Comparison of ENCODE assay signal across 12 mouse cellular contexts in the genomic region with DNA sequence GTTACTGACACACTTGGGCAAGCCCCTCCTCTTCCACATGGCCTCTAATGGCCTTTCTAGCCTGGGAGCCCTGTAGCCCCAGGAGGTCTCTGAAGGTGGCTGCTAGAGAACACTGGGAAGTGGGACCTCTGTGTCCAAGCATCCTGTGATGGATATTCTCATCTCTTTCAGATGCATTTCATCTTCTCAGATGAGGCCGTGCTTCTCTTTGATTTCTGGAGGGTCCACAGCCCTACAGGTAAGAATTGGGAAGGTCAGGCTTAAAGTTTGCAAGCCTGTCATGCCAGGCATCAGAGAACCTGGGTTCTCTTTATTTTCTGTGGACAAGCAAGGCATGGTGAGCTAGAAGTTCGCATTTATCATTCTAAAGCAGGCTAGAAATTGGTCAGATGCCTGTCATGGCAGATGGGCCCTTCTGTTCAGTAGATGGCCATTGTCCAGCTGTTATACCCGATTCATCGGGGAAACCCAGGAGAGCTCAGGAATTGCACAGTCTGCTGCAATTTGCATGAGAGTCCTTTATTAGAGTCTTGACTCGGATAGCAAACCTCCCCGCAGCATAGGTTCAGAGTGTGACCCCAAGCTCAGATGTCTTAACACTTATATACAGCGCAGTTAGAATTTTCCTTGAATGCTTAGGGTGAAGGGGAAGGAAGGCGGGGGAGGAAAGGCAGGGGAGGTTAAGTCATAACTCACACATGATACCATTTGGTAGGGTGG. TPM values are rescaled to one million over a fixed set of nuclear protein-coding genes. Genes with fewer than 3 reads are reported as not detected.
DNase-seq lines count a peak whose midpoint lies in the region; ATAC-seq and TF ChIP-seq lines count a peak whose summit lies in the region.
"Had no signal": no experiment of that assay in that cellular context is flagged by ENCODE, and none has a peak within 500 bp of the region (broad histone marks: within the 10 kb centered on the region; RNA-seq: fewer than 3 reads in every experiment).

No protein-coding gene starts in this region.

- no peak for ATAC-seq in midbrain, postnatal 0 days (ENCODE audit: low FRiP score)
- ATAC-seq in midbrain, embryonic 14.5 days (ENCODE audit: low FRiP score, low TSS enrichment), result no peak
- ATAC-seq in intestine, embryonic 16.5 days, result no peak
- ATAC-seq: liver, embryonic 12.5 days; midbrain, embryonic 16.5 days had no signal

- no peaks in the 10 kb centered on the region for H3K27me3 ChIP-seq in midbrain, postnatal 0 days (ENCODE audit: insufficient read depth, low read length)
- no peaks in the 10 kb centered on the region for H3K27me3 ChIP-seq in midbrain, embryonic 14.5 days (ENCODE audit: control insufficient read depth, insufficient read depth, low read length)
- H3K27me3 ChIP-seq in intestine, embryonic 16.5 days (replicated peaks; ENCODE audit: control insufficient read depth, insufficient read depth, low read length), result no peaks in the 10 kb centered on the region
- H3K27me3 ChIP-seq: liver, embryonic 12.5 days had no signal

- WGBS in midbrain, postnatal 0 days, result 71% methylated on average over 8 of the region's 8 CpGs
- 68% methylated on average over 8 of the region's 8 CpGs for WGBS in midbrain, embryonic 14.5 days
- WGBS in intestine, embryonic 16.5 days, result 61% methylated on average over 8 of the region's 8 CpGs

- H3K27ac ChIP-seq in midbrain, postnatal 0 days (ENCODE audit: low read depth, low read length), result no peak overlapping the region
- no peak overlapping the region for H3K27ac ChIP-seq in midbrain, embryonic 14.5 days (replicated peaks; ENCODE audit: low read depth, low read length)
- H3K27ac ChIP-seq in intestine, embryonic 16.5 days (ENCODE audit: low read length), result no peak overlapping the region
- H3K27ac ChIP-seq: liver, embryonic 12.5 days had no signal

- DNase-seq in cerebellum, adult 18-20 months, result peak; percentile 43 to 60
- no peak for DNase-seq in cerebellum, postnatal 4 days (ENCODE audit: low spot score in 2 of 2)
- peak; percentile 52 for DNase-seq in midbrain, postnatal 0 days (ENCODE audit: low spot score)
- DNase-seq in midbrain, embryonic 14.5 days, result no peak
- peak; percentile 60 for DNase-seq in cerebellum, adult 9-11 months
- DNase-seq in neural tube, embryonic 10.5 days (ENCODE audit: extremely low spot score, low spot score), result peak; percentile 40
- no peak for DNase-seq in retina, postnatal 1 day
- DNase-seq: gastrocnemius, postnatal 25 days; lung, postnatal 36 days had no signal

- no peak for TF ChIP-seq CTCF in midbrain, postnatal 0 days (IDR thresholded peaks at IDR 0.05)

- no peak overlapping the region for H3K4me2 ChIP-seq in midbrain, postnatal 0 days (ENCODE audit: low read depth, low read length, poor library complexity, severe bottlenecking)
- no peak overlapping the region for H3K4me2 ChIP-seq in midbrain, embryonic 14.5 days (ENCODE audit: low read length)
- no peak overlapping the region for H3K4me2 ChIP-seq in intestine, embryonic 16.5 days (ENCODE audit: low read depth, low read length)
- H3K4me2 ChIP-seq: liver, embryonic 12.5 days had no signal

- H3K9ac ChIP-seq in midbrain, postnatal 0 days (replicated peaks; ENCODE audit: low read length, poor library complexity, severe bottlenecking), result no peak overlapping the region; the same call in 1 of the 2 replicates
- H3K9ac ChIP-seq in midbrain, embryonic 14.5 days (replicated peaks; ENCODE audit: low read length), result no peak overlapping the region
- no peak overlapping the region for H3K9ac ChIP-seq in intestine, embryonic 16.5 days (ENCODE audit: low read depth, low read length)
- H3K9ac ChIP-seq: liver, embryonic 12.5 days had no signal

- no peaks in the 10 kb centered on the region for H3K9me3 ChIP-seq in midbrain, postnatal 0 days (ENCODE audit: low read length)
- no peaks in the 10 kb centered on the region for H3K9me3 ChIP-seq in midbrain, embryonic 14.5 days (ENCODE audit: control insufficient read depth, low read length)
- H3K9me3 ChIP-seq in intestine, embryonic 16.5 days (ENCODE audit: control insufficient read depth, low read length), result no peaks in the 10 kb centered on the region
- H3K9me3 ChIP-seq: liver, embryonic 12.5 days had no signal

- peaks cover 5% of the 10 kb centered on the region for H3K4me1 ChIP-seq in midbrain, postnatal 0 days (ENCODE audit: insufficient read depth, low read length)
- 0 out of 2 replicates have a peak, but pooled peaks cover 4% of the 10 kb centered on the region for H3K4me1 ChIP-seq in midbrain, embryonic 14.5 days (ENCODE audit: control insufficient read depth, insufficient read depth, low read length)
- peaks cover 1% of the 10 kb centered on the region for H3K4me1 ChIP-seq in intestine, embryonic 16.5 days (ENCODE audit: control insufficient read depth, insufficient read depth, low read length)

- H3K4me3 ChIP-seq in midbrain, postnatal 0 days (ENCODE audit: low read depth, low read length), result no peak overlapping the region
- no peak overlapping the region for H3K4me3 ChIP-seq in midbrain, embryonic 14.5 days (replicated peaks; ENCODE audit: low read depth, low read length)
- no peak overlapping the region for H3K4me3 ChIP-seq in intestine, embryonic 16.5 days (ENCODE audit: low read length)
- H3K4me3 ChIP-seq: liver, embryonic 12.5 days had no signal

- H3K36me3 ChIP-seq in midbrain, postnatal 0 days (ENCODE audit: insufficient read depth, low read length), result peaks cover 31% of the 10 kb centered on the region
- peaks cover 27% of the 10 kb centered on the region for H3K36me3 ChIP-seq in midbrain, embryonic 14.5 days (ENCODE audit: control insufficient read depth, insufficient read depth, low read length)
- H3K36me3 ChIP-seq in intestine, embryonic 16.5 days (ENCODE audit: control insufficient read depth, insufficient read depth, low read length), result peaks cover 1% of the 10 kb centered on the region; the same call in 1 of the 2 replicates

RNA-seq across cellular contexts. Expression of gene Slc31a2, which starts 30.3 kb away (rescaled TPM):
- 18.0 and 23.8 TPM in 2 replicates for total RNA-seq in midbrain, postnatal 0 days (2014; rRNA removed)
- polyA plus RNA-seq in midbrain, postnatal 0 days (2015; fragmentation: Nextera tagmentation; extraction: Ambion mirVana), result 12.0 and 13.2 TPM in 2 replicates
- polyA plus RNA-seq in midbrain, embryonic 14.5 days (2014; fragmentation: Nextera tagmentation; extraction: Ambion mirVana), result 9.2 and 10.2 TPM in 2 replicates
- 20.4 and 21.2 TPM in 2 replicates for polyA plus RNA-seq in intestine, embryonic 16.5 days (2015; fragmentation: Nextera tagmentation; extraction: Ambion mirVana)

Comparison
In these comparisons a context has a peak if more than half of its experiments do, and no peak if none do; other contexts are left out.
1. DNase-seq: peak in cerebellum, adult 18-20 months (2 of 2), midbrain, postnatal 0 days (single experiment), cerebellum, adult 9-11 months (single experiment) and neural tube, embryonic 10.5 days (single experiment); none in cerebellum, postnatal 4 days (0 of 2), midbrain, embryonic 14.5 days (single experiment) and retina, postnatal 1 day (single experiment).